Mouse (Mus musculus) lung, adult 2 months (tissue): ENCODE data around the gene Atg2a. TPM values are rescaled to one million over a fixed set of nuclear protein-coding genes. Genes with fewer than 3 reads are reported as not detected.
"Not testable (repeated sequence)": the region's sequence is repeated elsewhere in the genome, so short reads cannot be mapped to it uniquely, and the experiment has no call there.

Experiments used
- DNase-seq: peaks from one replicate; pipeline ENCODE4 v3.0.0; 2022
- H3K4me1 ChIP-seq: fragments of 200-500 bp; 2 replicates; pipeline ENCODE4 v1.6.1; 2011; ENCODE audit warnings: low read length; ENCODE audit not compliant: control insufficient read depth, insufficient read depth
- H3K4me3 ChIP-seq: fragments of 200-500 bp; replicated peaks from 2 replicates; pipeline ENCODE3; 2011; ENCODE audit warnings: low read depth, mild to moderate bottlenecking, control low read depth, low read length; ENCODE audit errors: extremely low read depth
- CTCF ChIP-seq: fragments of 200-500 bp; IDR thresholded peaks from 2 replicates; pipeline ENCODE4 v1.5.1; 2011; ENCODE audit warnings: mild to moderate bottlenecking, low read length, control low read depth; ENCODE audit not compliant: insufficient read depth
- POLR2A ChIP-seq: fragments of 200-500 bp; IDR thresholded peaks from 2 replicates; pipeline ENCODE4 v1.6.1; 2011; ENCODE audit warnings: low read depth, mild to moderate bottlenecking, control low read depth, low read length, borderline replicate concordance; ENCODE audit errors: extremely low read depth
- WGBS: fragments of 180-500 bp; shearing (Covaris S2); methylation state at CpG from one replicate; pipeline ENCODE4 v1.1.7; 2018; 5-methylcytosine and 5-hydroxymethylcytosine counted together
- polyA plus RNA-seq: library from polyadenylated mRNA; depleted of rRNA; stranded (reverse); fragments of >200 nt; gene quantifications from 2 replicates; pipeline ENCODE4 v1.2.3, GENCODE M21; 2012

Atg2a gene
- polyA plus RNA-seq, 1 experiment, result 37.0 TPM

- no peak for TF ChIP-seq POLR2A
- no peak for TF ChIP-seq CTCF
- DNase-seq, result no peak
- Histone ChIP-seq H3K4me3 (no peak overlapping the region), H3K4me1 (peaks cover 36% of the 10 kb centered on the region)
- 69% methylated on average over 7 of the region's 7 CpGs for WGBS
Observed at GRCm38 (mm10) chr19:6280554-6280953, 39.1 kb downstream of the Atg2a start.

GRCm38 (mm10) chr19:6281122-6282020 is 39.9 kb downstream of the Atg2a start:
- no peak overlapping the region for H3K4me3 ChIP-seq
- DNase-seq, result no peak
- 63% methylated on average over 14 of the region's 14 CpGs for WGBS
- H3K4me1 ChIP-seq, result peaks cover 38% of the 10 kb centered on the region
- TF ChIP-seq CTCF, result no peak
- TF ChIP-seq POLR2A, result no peak

GRCm38 (mm10) chr19:6283001-6283400 is 41.5 kb downstream of the Atg2a start:
- WGBS, result 44% methylated on average over 5 of the region's 5 CpGs
- peaks cover 51% of the 10 kb centered on the region for H3K4me1 ChIP-seq
- no peak overlapping the region for H3K4me3 ChIP-seq
- DNase-seq, result no peak
- TF ChIP-seq CTCF (no peak), POLR2A (no peak)

GRCm38 (mm10) chr19:6284502-6284901 is 43.0 kb downstream of the Atg2a start:
- no peak for TF ChIP-seq POLR2A
- no peak for TF ChIP-seq CTCF
- Histone ChIP-seq H3K4me1 (peaks cover 44% of the 10 kb centered on the region), H3K4me3 (no peak overlapping the region)
- WGBS, result 50% methylated on average over 12 of the region's 12 CpGs
- DNase-seq, result no peak

GRCm38 (mm10) chr19:6285226-6285625 is 43.8 kb downstream of the Atg2a start:
- DNase-seq, result no peak
- peaks cover 46% of the 10 kb centered on the region for H3K4me1 ChIP-seq
- H3K4me3 ChIP-seq, result no peak overlapping the region
- 50% methylated on average over 8 of the region's 8 CpGs for WGBS
- TF ChIP-seq CTCF (no peak), POLR2A (no peak)

GRCm38 (mm10) chr19:6285632-6286433 is 44.4 kb downstream of the Atg2a start:
- DNase-seq, result no peak
- H3K4me1 ChIP-seq, result peaks cover 44% of the 10 kb centered on the region
- WGBS, result 34% methylated on average over 7 of the region's 7 CpGs
- H3K4me3 ChIP-seq, result no peak overlapping the region
- TF ChIP-seq POLR2A (no peak), CTCF (no peak)

GRCm38 (mm10) chr19:6286434-6287401 is 45.2 kb downstream of the Atg2a start:
- WGBS, result 61% methylated on average over 19 of the region's 19 CpGs
- peaks cover 48% of the 10 kb centered on the region for H3K4me1 ChIP-seq
- DNase-seq, result no peak
- H3K4me3 ChIP-seq, result no peak overlapping the region
- no peak for TF ChIP-seq CTCF
- TF ChIP-seq POLR2A, result no peak

- no peak for DNase-seq
- Histone ChIP-seq H3K4me3 (no peak overlapping the region), H3K4me1 (peaks cover 59% of the 10 kb centered on the region)
- TF ChIP-seq CTCF (no peak), POLR2A (no peak)
- whole genome bisulfite sequencing, result 35% methylated on average over 13 of the region's 13 CpGs
Observed at GRCm38 (mm10) chr19:6288236-6288894, 46.9 kb downstream of the Atg2a start.

GRCm38 (mm10) chr19:6289696-6290238 is 48.3 kb downstream of the Atg2a start:
- peaks cover 59% of the 10 kb centered on the region for H3K4me1 ChIP-seq

GRCm38 (mm10) chr19:6290720-6291116 is 49.2 kb downstream of the Atg2a start:
- DNase-seq, H3K4me3 ChIP-seq: not testable (repeated sequence)
- 81% methylated on average over 6 of the region's 6 CpGs for WGBS
- H3K4me1 ChIP-seq, result peaks cover 50% of the 10 kb centered on the region

More at GRCm38 (mm10) chr19:6289696-6290238, 48.3 kb downstream of the Atg2a start:
- H3K4me3 ChIP-seq, result no peak overlapping the region
- 90% methylated on average over 14 of the region's 14 CpGs for WGBS
- DNase-seq, result no peak
- TF ChIP-seq POLR2A (no peak), CTCF (no peak)
